ENCODE assay signal across 9 mouse cellular contexts in genomic region chr9:44134851-44135730, GRCm38 (mm10). TPM values are rescaled to one million over a fixed set of nuclear protein-coding genes. Genes with fewer than 3 reads are reported as not detected.
DNase-seq lines count a peak whose midpoint lies in the region; ATAC-seq and TF ChIP-seq lines count a peak whose summit lies in the region.
"Had no signal": no experiment of that assay in that cellular context is flagged by ENCODE, and none has a peak within 500 bp of the region (broad histone marks: within the 10 kb centered on the region; RNA-seq: fewer than 3 reads in every experiment).

No protein-coding gene starts in this region.

- WGBS in hindbrain, embryonic 16.5 days: 2% methylated on average over 35 of the region's 49 CpGs
- WGBS in liver, embryonic 11.5 days: 5% methylated on average over 47 of the region's 49 CpGs
- WGBS in neural tube, embryonic 11.5 days: 5% methylated on average over 47 of the region's 49 CpGs

- no peak overlapping the region for H3K27ac ChIP-seq in bone marrow macrophage, adult 2 months (ENCODE audit: insufficient read depth, low read depth, low read length)
- peak overlapping the region; percentile 46 for H3K27ac ChIP-seq in hindbrain, embryonic 16.5 days (ENCODE audit: low read depth, low read length)
- H3K27ac ChIP-seq in liver, embryonic 11.5 days (ENCODE audit: low read depth, low read length): no peak overlapping the region
- H3K27ac ChIP-seq in neural tube, embryonic 11.5 days (ENCODE audit: low read depth, low read length): no peak overlapping the region

- TF ChIP-seq CTCF in bone marrow macrophage, adult 2 months (IDR thresholded peaks at IDR 0.05; ENCODE audit: low read depth, low read length): no peak

- no peaks in the 10 kb centered on the region for H3K36me3 ChIP-seq in hindbrain, embryonic 16.5 days (ENCODE audit: control insufficient read depth, insufficient read depth, low read length)
- 0 out of 2 replicates have a peak, but pooled peaks cover 2% of the 10 kb centered on the region for H3K36me3 ChIP-seq in liver, embryonic 11.5 days (ENCODE audit: control insufficient read depth, insufficient read depth, low read length)
- no peaks in the 10 kb centered on the region for H3K36me3 ChIP-seq in neural tube, embryonic 11.5 days (ENCODE audit: control insufficient read depth, insufficient read depth, low read length)

- peak overlapping the region; percentile 88 for H3K4me2 ChIP-seq in hindbrain, embryonic 16.5 days (ENCODE audit: low read length)
- H3K4me2 ChIP-seq in liver, embryonic 11.5 days: peak overlapping the region; percentile 77
- peak overlapping the region; percentile 77 for H3K4me2 ChIP-seq in neural tube, embryonic 11.5 days (ENCODE audit: low read depth)

- ATAC-seq in hindbrain, embryonic 16.5 days: peak; percentile 18
- no peak for ATAC-seq in liver, embryonic 11.5 days (replicated peaks; ENCODE audit: low FRiP score)
- no peak for ATAC-seq in neural tube, embryonic 11.5 days (ENCODE audit: insufficient read depth, low FRiP score, low TSS enrichment)

- H3K9ac ChIP-seq in hindbrain, embryonic 16.5 days (ENCODE audit: low read depth, low read length): peak overlapping the region; percentile 61
- H3K9ac ChIP-seq in liver, embryonic 11.5 days (ENCODE audit: low read depth, low read length): peak overlapping the region; percentile 53
- H3K9ac ChIP-seq in neural tube, embryonic 11.5 days (ENCODE audit: low read length): peak overlapping the region; percentile 55

- no peak for TF ChIP-seq POLR2A in bone marrow macrophage, adult 2 months (IDR thresholded peaks at IDR 0.05; ENCODE audit: borderline replicate concordance, low read depth, low read length)

- H3K4me1 ChIP-seq in bone marrow macrophage, adult 2 months (ENCODE audit: control insufficient read depth, insufficient read depth, low read length): peaks cover 8% of the 10 kb centered on the region
- H3K4me1 ChIP-seq in hindbrain, embryonic 16.5 days (ENCODE audit: control insufficient read depth, insufficient read depth, low read depth, low read length): peaks cover 36% of the 10 kb centered on the region
- H3K4me1 ChIP-seq in liver, embryonic 11.5 days (replicated peaks; ENCODE audit: control insufficient read depth, insufficient read depth, low read length): peaks cover 21% of the 10 kb centered on the region
- peaks cover 25% of the 10 kb centered on the region for H3K4me1 ChIP-seq in neural tube, embryonic 11.5 days (ENCODE audit: control insufficient read depth, insufficient read depth, low read length)

- no peaks in the 10 kb centered on the region for H3K9me3 ChIP-seq in hindbrain, embryonic 16.5 days (ENCODE audit: control insufficient read depth, low read length)
- H3K9me3 ChIP-seq in liver, embryonic 11.5 days (ENCODE audit: control insufficient read depth, low read length): no peaks in the 10 kb centered on the region
- H3K9me3 ChIP-seq in neural tube, embryonic 11.5 days (ENCODE audit: control insufficient read depth, low read length): no peaks in the 10 kb centered on the region

- H3K4me3 ChIP-seq in bone marrow macrophage, adult 2 months (ENCODE audit: insufficient read depth, low read length): peak overlapping the region; percentile 55
- H3K4me3 ChIP-seq in hindbrain, embryonic 16.5 days (ENCODE audit: low read length): peak overlapping the region; percentile 47
- H3K4me3 ChIP-seq in liver, embryonic 11.5 days (ENCODE audit: low read depth, low read length): peak overlapping the region; percentile 61
- H3K4me3 ChIP-seq in neural tube, embryonic 11.5 days (ENCODE audit: low read depth, low read length): peak overlapping the region; percentile 51

- H3K27me3 ChIP-seq in hindbrain, embryonic 16.5 days (replicated peaks; ENCODE audit: control insufficient read depth, insufficient read depth, low read length): peaks cover 28% of the 10 kb centered on the region
- peaks cover 71% of the 10 kb centered on the region for H3K27me3 ChIP-seq in liver, embryonic 11.5 days (replicated peaks; ENCODE audit: control insufficient read depth, insufficient read depth, low read length)
- H3K27me3 ChIP-seq in neural tube, embryonic 11.5 days (ENCODE audit: control insufficient read depth, insufficient read depth, low read length): peaks cover 44% of the 10 kb centered on the region

- DNase-seq in adrenal gland, adult (ENCODE audit: inconsistent age in 2 of 2, low spot score in 1 of 2): peak; percentile 60 to 82
- no peak for DNase-seq in adrenal gland, postnatal 4 days (ENCODE audit: low spot score in 2 of 2)
- peak; percentile 20 for DNase-seq in gastrocnemius, adult 18-20 months (ENCODE audit: low spot score)
- no peak for DNase-seq in liver, embryonic 11.5 days (ENCODE audit: low spot score)
- no peak for DNase-seq in neural tube, embryonic 11.5 days (ENCODE audit: low spot score)
- no peak for DNase-seq in layer of hippocampus, adult 8-10 months (ENCODE audit: low spot score in 2 of 2)

RNA-seq across cellular contexts. Expression of gene Mcam, which starts 0.8 kb away (rescaled TPM):
- total RNA-seq in adrenal gland, postnatal 4 days (2021): 10 to 100 TPM; 92.8 to 97.0 TPM
- polyA plus RNA-seq in bone marrow macrophage, adult 2 months (2012; ENCODE audit: insufficient read depth, insufficient read length, missing spikeins): 0.29 TPM in 1 of 2 replicates, not detected in the other
- total RNA-seq in gastrocnemius, adult 18-20 months (2021): 10 to 100 TPM; 19.8 to 32.9 TPM
- polyA plus RNA-seq in hindbrain, embryonic 16.5 days (2015; fragmentation: Nextera tagmentation; extraction: Ambion mirVana): 12.3 and 15.3 TPM in 2 replicates
- polyA plus RNA-seq in liver, embryonic 11.5 days (2014; fragmentation: Nextera tagmentation; extraction: Ambion mirVana): 12.0 and 13.0 TPM in 2 replicates
- polyA plus RNA-seq in neural tube, embryonic 11.5 days (2014; fragmentation: Nextera tagmentation; extraction: Ambion mirVana): 14.3 and 15.0 TPM in 2 replicates
- total RNA-seq in layer of hippocampus, adult 8-10 months (2022): 10 to 100 TPM; 13.3 to 16.8 (median 14.8) TPM

RNA-seq across cellular contexts. Expression of gene Rnf26, which starts 21.8 kb away (rescaled TPM):
- total RNA-seq in adrenal gland, postnatal 4 days (2021): 10 to 100 TPM; 42.5 to 45.8 TPM
- polyA plus RNA-seq in bone marrow macrophage, adult 2 months (2012; ENCODE audit: insufficient read depth, insufficient read length, missing spikeins): 24.2 and 25.0 TPM in 2 replicates
- 1 to 10 TPM; 1.5 to 3.0 TPM for total RNA-seq in gastrocnemius, adult 18-20 months (2021)
- 33.0 and 37.8 TPM in 2 replicates for polyA plus RNA-seq in hindbrain, embryonic 16.5 days (2015; fragmentation: Nextera tagmentation; extraction: Ambion mirVana)
- polyA plus RNA-seq in liver, embryonic 11.5 days (2014; fragmentation: Nextera tagmentation; extraction: Ambion mirVana): 61.1 and 62.3 TPM in 2 replicates
- 62.4 and 71.1 TPM in 2 replicates for polyA plus RNA-seq in neural tube, embryonic 11.5 days (2014; fragmentation: Nextera tagmentation; extraction: Ambion mirVana)
- 10 to 100 TPM; 27.2 to 31.7 (median 28.4) TPM for total RNA-seq in layer of hippocampus, adult 8-10 months (2022)

RNA-seq across cellular contexts. Expression of gene Gm49380, which starts 21.8 kb away (rescaled TPM):
- under 1 TPM; 0.11 to 0.51 TPM for total RNA-seq in adrenal gland, postnatal 4 days (2021)
- not detected in 2 replicates for polyA plus RNA-seq in bone marrow macrophage, adult 2 months (2012; ENCODE audit: insufficient read depth, insufficient read length, missing spikeins)
- 1 to 10 TPM in 1 of 2 experiments, under 1 TPM in 1; 0.43 to 1.9 TPM for total RNA-seq in gastrocnemius, adult 18-20 months (2021)
- 0.14 and 0.24 TPM in 2 replicates for polyA plus RNA-seq in hindbrain, embryonic 16.5 days (2015; fragmentation: Nextera tagmentation; extraction: Ambion mirVana)
- not detected in 2 replicates for polyA plus RNA-seq in liver, embryonic 11.5 days (2014; fragmentation: Nextera tagmentation; extraction: Ambion mirVana)
- polyA plus RNA-seq in neural tube, embryonic 11.5 days (2014; fragmentation: Nextera tagmentation; extraction: Ambion mirVana): 0.20 and 0.95 TPM in 2 replicates
- 1 to 10 TPM in 1 of 4 experiments, under 1 TPM in 3; 0.43 to 1.1 (median 0.58) TPM for total RNA-seq in layer of hippocampus, adult 8-10 months (2022)
- total RNA-seq: left cerebral cortex, postnatal 10 days had no signal

RNA-seq across cellular contexts. Expression of gene C1qtnf5, which starts 28.0 kb away (rescaled TPM):
- total RNA-seq in adrenal gland, postnatal 4 days (2021): 10 to 100 TPM in 1 of 2 experiments, 1 to 10 TPM in 1; 9.7 to 17.4 TPM
- polyA plus RNA-seq in bone marrow macrophage, adult 2 months (2012; ENCODE audit: insufficient read depth, insufficient read length, missing spikeins): not detected in 2 replicates
- total RNA-seq in gastrocnemius, adult 18-20 months (2021): 1 to 10 TPM; 3.9 to 5.4 TPM
- polyA plus RNA-seq in hindbrain, embryonic 16.5 days (2015; fragmentation: Nextera tagmentation; extraction: Ambion mirVana): 8.5 and 9.5 TPM in 2 replicates
- polyA plus RNA-seq in liver, embryonic 11.5 days (2014; fragmentation: Nextera tagmentation; extraction: Ambion mirVana): 0.13 and 0.26 TPM in 2 replicates
- polyA plus RNA-seq in neural tube, embryonic 11.5 days (2014; fragmentation: Nextera tagmentation; extraction: Ambion mirVana): 0.27 and 0.31 TPM in 2 replicates
- 10 to 100 TPM; 14.6 to 23.4 (median 18.8) TPM for total RNA-seq in layer of hippocampus, adult 8-10 months (2022)

RNA-seq across cellular contexts. Expression of gene Mfrp, which starts 33.6 kb away (rescaled TPM):
- under 1 TPM in 1 of 2 experiments, not detected in 1; 0.17 TPM for total RNA-seq in adrenal gland, postnatal 4 days (2021)
- polyA plus RNA-seq in bone marrow macrophage, adult 2 months (2012; ENCODE audit: insufficient read depth, insufficient read length, missing spikeins): not detected in 2 replicates
- not detected for total RNA-seq in gastrocnemius, adult 18-20 months (2021)
- polyA plus RNA-seq in hindbrain, embryonic 16.5 days (2015; fragmentation: Nextera tagmentation; extraction: Ambion mirVana): 0.20 and 0.31 TPM in 2 replicates
- 0.14 TPM in 1 of 2 replicates, not detected in the other for polyA plus RNA-seq in liver, embryonic 11.5 days (2014; fragmentation: Nextera tagmentation; extraction: Ambion mirVana)
- 0.15 and 0.21 TPM in 2 replicates for polyA plus RNA-seq in neural tube, embryonic 11.5 days (2014; fragmentation: Nextera tagmentation; extraction: Ambion mirVana)
- 1 to 10 TPM in 2 of 4 experiments, under 1 TPM in 2; 0.33 to 1.4 (median 0.95) TPM for total RNA-seq in layer of hippocampus, adult 8-10 months (2022)

Comparison
In these comparisons a context has a peak if more than half of its experiments do, and no peak if none do; other contexts are left out.
1. DNase-seq: peak in adrenal gland, adult (2 of 2) and gastrocnemius, adult 18-20 months (single experiment); none in adrenal gland, postnatal 4 days (0 of 2), liver, embryonic 11.5 days (single experiment), neural tube, embryonic 11.5 days (single experiment) and layer of hippocampus, adult 8-10 months (0 of 2).
2. RNA of gene Mcam, which starts 0.8 kb away (polyA plus RNA-seq): 14.3 to 15.0 TPM in neural tube, embryonic 11.5 days, 12.0 to 13.0 TPM in liver, embryonic 11.5 days and 12.3 to 15.3 TPM in hindbrain, embryonic 16.5 days; 0.29 TPM in bone marrow macrophage, adult 2 months; every median in the first group is over 10 times any median in the second.
3. Peak in every context shown above with its lines, with median percentiles within 50 percentile points of each other: H3K4me3 ChIP-seq, H3K4me2 ChIP-seq and H3K9ac ChIP-seq.